Mouse (Mus musculus) kidney, postnatal 25 days (tissue): ENCODE measurements at regions not wholly inside any gene's neighbourhood (a gene's known extent, or its start where the extent isn't known, plus 50 kb on each side); places are given as distances from the start of the nearest gene placed in this dataset.

ENCODE experiments used
- DNase-seq, 2 experiments: peaks; one replicate each; pipeline ENCODE4 v3.0.0; 2021; ENCODE audit warnings: mixed read lengths in 2 of 2

- no peak for DNase-seq
Observed at GRCm38 (mm10) chr5:39557376-39558001, 197.8 kb downstream of the Hs3st1 start.

- no peak for DNase-seq
Observed at GRCm38 (mm10) chr5:39537044-39537443, 218.2 kb downstream of the Hs3st1 start.

GRCm38 (mm10) chr5:39536351-39536750 is 218.9 kb downstream of the Hs3st1 start:
- DNase-seq = no peak

- DNase-seq = no peak
Observed at GRCm38 (mm10) chr5:39510246-39510645, 245.0 kb downstream of the Hs3st1 start.

- no peak for DNase-seq
Observed at GRCm38 (mm10) chr5:39482756-39483155, 272.5 kb downstream of the Hs3st1 start.

- DNase-seq = no peak
Observed at GRCm38 (mm10) chr5:39458116-39458525, 297.2 kb downstream of the Hs3st1 start.

- DNase-seq = no peak
Observed at GRCm38 (mm10) chr5:39453706-39454105, 301.6 kb downstream of the Hs3st1 start.

- no peak for DNase-seq
Observed at GRCm38 (mm10) chr5:39440817-39441216, 314.5 kb downstream of the Hs3st1 start.

GRCm38 (mm10) chr5:39437463-39438201 is 317.6 kb downstream of the Hs3st1 start:
- DNase-seq = peak; percentile 61 to 69

GRCm38 (mm10) chr5:39426053-39426452 is 329.2 kb downstream of the Hs3st1 start:
- no peak for DNase-seq

- DNase-seq = no peak
Observed at GRCm38 (mm10) chr5:39423720-39424119, 331.6 kb downstream of the Hs3st1 start.

- no peak for DNase-seq
Observed at GRCm38 (mm10) chr5:39418795-39419194, 336.5 kb downstream of the Hs3st1 start.

- DNase-seq = no peak
Observed at GRCm38 (mm10) chr5:39417845-39418154, 337.5 kb downstream of the Hs3st1 start.

GRCm38 (mm10) chr5:39417121-39417844 is 338.0 kb downstream of the Hs3st1 start:
- DNase-seq = no peak

- DNase-seq = no peak
Observed at GRCm38 (mm10) chr5:39416597-39417023, 338.7 kb downstream of the Hs3st1 start.

GRCm38 (mm10) chr5:39412756-39413155 is 342.5 kb downstream of the Hs3st1 start:
- DNase-seq = no peak

- no peak for DNase-seq
Observed at GRCm38 (mm10) chr5:39390391-39390987, 364.8 kb downstream of the Hs3st1 start.

- no peak for DNase-seq
Observed at GRCm38 (mm10) chr5:39384410-39384809, 370.9 kb downstream of the Hs3st1 start.

GRCm38 (mm10) chr5:39374199-39374598 is 381.1 kb downstream of the Hs3st1 start:
- DNase-seq = no peak

GRCm38 (mm10) chr5:39348680-39349079 is 406.6 kb downstream of the Hs3st1 start:
- DNase-seq = no peak

- no peak for DNase-seq
Observed at GRCm38 (mm10) chr5:39347019-39347418, 408.3 kb downstream of the Hs3st1 start.

GRCm38 (mm10) chr5:39337917-39338316 is 417.4 kb downstream of the Hs3st1 start:
- no peak for DNase-seq

- no peak for DNase-seq
Observed at GRCm38 (mm10) chr5:39336484-39336985, 418.7 kb downstream of the Hs3st1 start.
